ENCODE assay signal across 24 mouse cellular contexts in genomic region chr13:77385448-77385970, GRCm38 (mm10).
DNase-seq lines count a peak whose midpoint lies in the region; ATAC-seq lines count a peak whose summit lies in the region.
"Had no signal": no experiment of that assay in that cellular context is flagged by ENCODE, and none has a peak within 500 bp of the region (broad histone marks: within the 10 kb centered on the region; RNA-seq: fewer than 3 reads in every experiment).

No protein-coding gene starts in this region.

- H3K27ac ChIP-seq in hindbrain, embryonic 10.5 days, result peak overlapping the region; percentile 70
- H3K27ac ChIP-seq in hindbrain, embryonic 16.5 days (ENCODE audit: low read depth, low read length), result no peak overlapping the region
- H3K27ac ChIP-seq in midbrain, embryonic 14.5 days (replicated peaks; ENCODE audit: low read depth, low read length), result no peak overlapping the region
- H3K27ac ChIP-seq in midbrain, embryonic 16.5 days (ENCODE audit: low read length), result no peak overlapping the region
- H3K27ac ChIP-seq: embryonic facial prominence, embryonic 15.5 days; forebrain, embryonic 10.5 days; heart, embryonic 10.5 days had no signal

- H3K9ac ChIP-seq in hindbrain, embryonic 16.5 days (ENCODE audit: low read depth, low read length), result no peak overlapping the region
- no peak overlapping the region for H3K9ac ChIP-seq in midbrain, embryonic 14.5 days (replicated peaks; ENCODE audit: low read length)
- no peak overlapping the region for H3K9ac ChIP-seq in midbrain, embryonic 16.5 days (ENCODE audit: low read depth, low read length)
- H3K9ac ChIP-seq: embryonic facial prominence, embryonic 15.5 days had no signal

- peak; percentile 38 for DNase-seq in embryo, embryonic 10.5 days (ENCODE audit: low spot score)
- no peak for DNase-seq in embryo, embryonic 9.5 days (ENCODE audit: extremely low spot score)
- DNase-seq in hindbrain, embryonic 10.5 days (ENCODE audit: low spot score), result peak; percentile 32
- DNase-seq in midbrain, embryonic 14.5 days, result peak; percentile 23
- peak; percentile 19 for DNase-seq in adipocyte (ENCODE audit: low spot score)
- DNase-seq in cerebellum, adult 9-10 months, result no peak
- DNase-seq: adrenal gland, adult 8-10 months; cerebellum, adult 11-12 months; cerebellum, adult 9-11 months; cerebellum, postnatal 36 days; gastrocnemius, postnatal 10 days; heart, adult 18-20 months; heart, postnatal 10 days; heart, postnatal 4 days; kidney, adult 2 months had no signal

- H3K4me1 ChIP-seq in hindbrain, embryonic 10.5 days (replicated peaks), result peaks cover 23% of the 10 kb centered on the region; the same call in 1 of the 2 replicates
- no peaks in the 10 kb centered on the region for H3K4me1 ChIP-seq in hindbrain, embryonic 16.5 days (ENCODE audit: control insufficient read depth, insufficient read depth, low read depth, low read length)
- no peaks in the 10 kb centered on the region for H3K4me1 ChIP-seq in midbrain, embryonic 14.5 days (ENCODE audit: control insufficient read depth, insufficient read depth, low read length)
- no peaks in the 10 kb centered on the region for H3K4me1 ChIP-seq in midbrain, embryonic 16.5 days (ENCODE audit: control insufficient read depth, insufficient read depth, low read length)
- H3K4me1 ChIP-seq: embryonic facial prominence, embryonic 15.5 days; heart, embryonic 10.5 days had no signal

- H3K9me3 ChIP-seq in hindbrain, embryonic 10.5 days, result no peaks in the 10 kb centered on the region
- H3K9me3 ChIP-seq in hindbrain, embryonic 16.5 days (ENCODE audit: control insufficient read depth, low read length), result no peaks in the 10 kb centered on the region
- no peaks in the 10 kb centered on the region for H3K9me3 ChIP-seq in midbrain, embryonic 14.5 days (ENCODE audit: control insufficient read depth, low read length)
- H3K9me3 ChIP-seq in midbrain, embryonic 16.5 days (replicated peaks; ENCODE audit: control insufficient read depth, low read length, poor library complexity, severe bottlenecking), result no peaks in the 10 kb centered on the region
- H3K9me3 ChIP-seq: embryonic facial prominence, embryonic 15.5 days; heart, embryonic 10.5 days had no signal

- H3K4me2 ChIP-seq in hindbrain, embryonic 16.5 days (ENCODE audit: low read length), result no peak overlapping the region
- H3K4me2 ChIP-seq in midbrain, embryonic 14.5 days (ENCODE audit: low read length), result no peak overlapping the region
- H3K4me2 ChIP-seq in midbrain, embryonic 16.5 days (ENCODE audit: low read length), result no peak overlapping the region
- H3K4me2 ChIP-seq: embryonic facial prominence, embryonic 15.5 days had no signal

- WGBS in hindbrain, embryonic 10.5 days, result 63% methylated on average over 3 of the region's 3 CpGs
- WGBS in hindbrain, embryonic 16.5 days, result 54% methylated on average over 3 of the region's 3 CpGs
- WGBS in midbrain, embryonic 14.5 days, result 75% methylated on average over 3 of the region's 3 CpGs
- 73% methylated on average over 3 of the region's 3 CpGs for WGBS in midbrain, embryonic 16.5 days

- no peak overlapping the region for H3K4me3 ChIP-seq in hindbrain, embryonic 10.5 days
- H3K4me3 ChIP-seq in hindbrain, embryonic 16.5 days (ENCODE audit: low read length), result no peak overlapping the region
- H3K4me3 ChIP-seq in midbrain, embryonic 14.5 days (replicated peaks; ENCODE audit: low read depth, low read length), result no peak overlapping the region
- no peak overlapping the region for H3K4me3 ChIP-seq in midbrain, embryonic 16.5 days (ENCODE audit: low read depth, low read length)
- H3K4me3 ChIP-seq: embryonic facial prominence, embryonic 15.5 days; erythroblast, embryonic 14.5 days; forebrain, embryonic 10.5 days; heart, embryonic 10.5 days had no signal

- no peaks in the 10 kb centered on the region for H3K27me3 ChIP-seq in hindbrain, embryonic 10.5 days (ENCODE audit: insufficient read depth, poor library complexity, severe bottlenecking)
- no peaks in the 10 kb centered on the region for H3K27me3 ChIP-seq in hindbrain, embryonic 16.5 days (replicated peaks; ENCODE audit: control insufficient read depth, insufficient read depth, low read length)
- no peaks in the 10 kb centered on the region for H3K27me3 ChIP-seq in midbrain, embryonic 14.5 days (ENCODE audit: control insufficient read depth, insufficient read depth, low read length)
- H3K27me3 ChIP-seq in midbrain, embryonic 16.5 days (ENCODE audit: control insufficient read depth, insufficient read depth, low read depth, low read length), result no peaks in the 10 kb centered on the region
- H3K27me3 ChIP-seq: embryonic facial prominence, embryonic 15.5 days; Patski had no signal

- ATAC-seq in hindbrain, embryonic 16.5 days, result no peak
- ATAC-seq in midbrain, embryonic 14.5 days (ENCODE audit: low FRiP score, low TSS enrichment), result no peak
- ATAC-seq in midbrain, embryonic 16.5 days, result no peak
- ATAC-seq: activated CD4-positive, CD25-positive, alpha-beta regulatory T cell, adult 4 months; intestine, embryonic 16.5 days; Patski had no signal

- H3K36me3 ChIP-seq in hindbrain, embryonic 10.5 days, result no peaks in the 10 kb centered on the region
- H3K36me3 ChIP-seq in hindbrain, embryonic 16.5 days (ENCODE audit: control insufficient read depth, insufficient read depth, low read length), result no peaks in the 10 kb centered on the region
- H3K36me3 ChIP-seq in midbrain, embryonic 14.5 days (ENCODE audit: control insufficient read depth, insufficient read depth, low read length), result no peaks in the 10 kb centered on the region
- H3K36me3 ChIP-seq in midbrain, embryonic 16.5 days (ENCODE audit: control insufficient read depth, insufficient read depth, low read length), result no peaks in the 10 kb centered on the region
- H3K36me3 ChIP-seq: embryonic facial prominence, embryonic 15.5 days; forebrain, embryonic 10.5 days; heart, embryonic 10.5 days had no signal

Comparison
In these comparisons a context has a peak if more than half of its experiments do, and no peak if none do; other contexts are left out.
1. DNase-seq: peak in embryo, embryonic 10.5 days (single experiment), hindbrain, embryonic 10.5 days (single experiment), midbrain, embryonic 14.5 days (single experiment) and adipocyte (single experiment); none in embryo, embryonic 9.5 days (single experiment) and cerebellum, adult 9-10 months (single experiment).